Mouse (Mus musculus): ENCODE results near the gene St3gal2.
A peak's percentile ranks its signal among the peaks of the same experiment; 100 is the strongest.
"Not testable (repeated sequence)": the region's sequence is repeated elsewhere in the genome, so short reads cannot be mapped to it uniquely, and the experiment has no call there.

Gene St3gal2

DNA sequence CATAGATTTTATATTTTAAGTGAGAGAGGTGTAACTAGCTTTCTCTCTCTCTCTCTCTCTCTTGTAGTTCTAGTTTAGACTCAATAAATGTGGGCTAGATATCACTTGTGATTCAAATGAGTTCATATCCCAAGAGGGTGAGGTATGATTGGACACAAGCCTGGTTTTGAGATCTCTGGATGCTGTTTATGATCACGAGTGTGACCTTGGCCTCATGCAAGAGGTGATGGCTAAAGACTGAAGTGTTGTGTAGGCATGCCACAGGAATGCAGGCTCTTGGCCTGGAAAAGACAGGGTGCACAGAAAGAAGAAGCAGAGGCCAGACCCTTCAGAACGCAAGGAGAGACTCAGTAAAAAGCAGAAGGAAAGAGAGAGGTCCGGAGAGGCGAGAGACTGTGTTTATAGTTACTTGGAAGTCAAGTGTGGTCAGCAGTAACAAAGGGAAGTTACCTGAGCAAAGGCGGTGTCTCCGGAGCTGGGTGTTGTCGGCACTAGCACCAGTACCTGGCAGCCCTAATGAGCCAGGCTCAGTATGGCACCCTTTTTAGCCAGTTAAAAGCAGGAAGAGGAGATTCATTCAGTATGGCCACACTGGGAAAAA, 24.7 kb downstream of the St3gal2 start:
- no peak for DNase-seq

DNA sequence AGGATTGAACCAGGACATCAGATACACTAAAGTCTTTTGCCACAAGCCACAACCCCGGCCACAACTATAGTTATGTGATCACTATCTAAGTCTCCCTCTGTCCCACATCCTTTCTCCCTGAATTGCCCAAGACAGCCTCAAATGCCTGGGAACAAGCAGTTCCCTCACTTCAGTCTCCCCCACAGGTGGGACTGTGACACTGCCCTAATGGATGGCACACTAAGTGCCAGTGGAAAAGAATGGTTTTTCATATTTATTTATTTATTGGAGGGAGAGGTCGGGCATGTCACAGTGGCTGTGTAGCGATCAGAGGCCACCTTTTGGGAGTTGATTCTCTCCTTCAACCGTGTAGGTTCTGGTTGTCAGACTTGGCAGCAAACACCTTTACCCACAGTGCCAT, 26.0 kb downstream of the St3gal2 start:
- no peak for DNase-seq

DNA sequence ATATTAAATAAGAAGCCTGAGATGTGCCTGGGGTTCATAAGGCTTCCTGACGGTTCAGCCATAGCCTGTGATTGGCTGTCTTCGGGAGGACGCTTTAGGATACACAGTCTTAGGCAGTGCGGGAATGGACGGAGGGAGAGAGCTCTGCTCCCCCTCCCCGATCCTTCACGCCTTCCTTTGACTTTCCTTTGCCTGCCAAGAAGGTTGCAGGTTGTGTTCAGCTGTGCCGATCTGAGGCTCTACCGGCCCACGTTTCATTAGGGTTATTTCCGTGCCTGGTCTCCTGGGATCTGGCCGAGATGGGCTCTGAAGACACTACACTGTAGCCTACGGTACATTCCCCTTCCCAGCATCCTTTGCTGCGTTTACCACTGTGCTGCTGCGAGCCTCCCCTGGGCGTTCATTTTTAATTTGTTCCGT, 30.4 kb downstream of the St3gal2 start:
- DNase-seq, result peak; percentile 29 to 33

DNA sequence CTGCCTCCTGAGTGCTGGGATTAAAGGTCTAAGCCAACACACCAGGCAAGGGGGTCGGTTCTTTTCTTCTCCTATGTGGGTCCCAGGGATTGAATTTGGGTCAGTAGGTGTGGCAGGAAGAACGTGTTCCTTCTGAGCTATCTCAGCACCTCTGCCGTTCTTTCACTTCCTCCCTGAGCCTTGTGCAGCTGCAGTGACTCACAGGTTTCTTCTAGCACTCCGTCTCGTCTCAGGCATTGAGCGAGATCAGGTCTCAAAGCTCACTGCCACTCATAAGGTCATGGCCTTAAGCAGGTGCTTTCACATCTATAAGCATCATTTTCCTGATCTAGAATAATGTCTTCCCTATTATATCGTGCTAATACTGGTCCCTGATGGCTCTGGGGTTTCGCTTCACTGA, 35.1 kb downstream of the St3gal2 start:
- no peak for DNase-seq

DNA sequence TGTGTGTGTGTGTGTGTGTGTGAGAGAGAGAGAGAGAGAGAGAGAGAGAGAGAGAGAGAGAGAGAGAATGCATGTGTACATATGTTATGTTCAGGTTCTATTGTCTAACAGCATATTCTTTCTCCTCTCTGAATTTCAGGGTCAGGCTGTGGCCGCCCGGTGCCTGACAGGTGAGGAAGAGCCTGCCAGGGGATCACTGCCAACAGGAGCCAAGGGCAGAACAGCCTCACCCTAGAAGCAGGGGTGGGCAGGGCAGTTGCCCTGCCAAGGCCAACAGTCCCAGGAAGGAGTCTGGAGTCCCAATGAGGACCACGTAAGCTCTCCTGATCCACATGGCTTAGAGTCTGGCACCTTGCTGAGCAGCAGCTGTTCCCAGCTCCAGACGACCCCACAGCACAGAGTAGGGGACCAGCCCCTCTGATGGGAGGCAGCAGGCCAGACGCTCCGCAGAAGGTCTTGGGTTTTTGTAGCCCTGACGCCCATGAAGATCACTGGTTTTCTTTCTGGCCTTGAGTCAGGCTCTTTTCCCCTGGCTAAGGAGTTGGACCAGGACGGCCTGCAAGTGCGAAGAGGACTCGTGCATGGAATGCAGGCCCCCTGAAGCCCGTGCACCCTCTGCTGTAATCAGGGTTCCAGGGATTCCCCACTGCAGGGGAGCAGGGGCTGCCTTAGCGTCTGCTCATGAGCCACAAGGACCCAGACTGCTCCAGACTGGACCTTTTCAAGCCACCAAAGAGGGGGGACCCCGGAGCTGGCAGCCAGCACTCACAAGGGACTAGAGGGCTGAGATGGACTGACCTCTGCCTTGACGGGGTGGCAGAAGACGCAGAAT, 37.1 kb downstream of the St3gal2 start:
- no peak for DNase-seq

DNA sequence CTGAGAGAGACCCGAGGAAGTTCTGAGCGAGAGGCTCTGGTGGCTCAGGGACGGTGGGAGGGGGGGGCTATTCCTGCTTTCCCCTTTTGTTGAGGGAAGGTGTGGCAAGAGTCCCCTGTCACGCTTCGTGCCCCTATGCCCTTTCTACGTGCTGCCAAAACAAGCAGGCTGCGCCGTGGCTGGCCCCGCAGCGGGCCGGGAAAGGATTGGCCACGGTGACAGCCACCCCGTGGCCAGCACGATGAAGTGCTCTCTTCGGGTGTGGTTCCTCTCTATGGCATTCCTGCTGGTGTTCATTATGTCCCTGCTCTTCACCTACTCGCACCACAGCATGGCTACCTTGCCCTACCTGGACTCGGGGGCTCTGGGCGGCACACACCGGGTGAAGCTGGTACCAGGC, 37.7 kb downstream of the St3gal2 start:
- no peak for DNase-seq

DNA sequence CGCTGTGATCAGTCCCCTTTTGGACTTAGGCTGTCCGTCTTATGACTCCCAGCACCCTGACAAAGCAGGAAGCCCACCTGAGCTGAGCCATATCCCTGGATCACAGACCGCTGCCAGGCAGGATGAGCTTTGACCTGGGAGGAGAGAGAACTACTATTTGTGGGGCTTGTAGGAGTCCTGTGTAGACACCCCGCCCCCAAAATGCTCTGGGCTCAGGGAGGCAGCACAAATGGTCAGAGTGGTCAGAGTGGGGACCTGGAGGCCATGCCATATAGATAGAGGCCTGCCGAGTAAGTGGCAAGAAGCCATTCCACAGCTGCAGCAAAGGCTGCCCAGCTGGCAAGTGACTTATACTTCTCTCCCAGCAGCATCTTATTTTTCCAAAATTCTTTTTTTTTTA, 38.4 kb downstream of the St3gal2 start:
- no peak for DNase-seq

DNA sequence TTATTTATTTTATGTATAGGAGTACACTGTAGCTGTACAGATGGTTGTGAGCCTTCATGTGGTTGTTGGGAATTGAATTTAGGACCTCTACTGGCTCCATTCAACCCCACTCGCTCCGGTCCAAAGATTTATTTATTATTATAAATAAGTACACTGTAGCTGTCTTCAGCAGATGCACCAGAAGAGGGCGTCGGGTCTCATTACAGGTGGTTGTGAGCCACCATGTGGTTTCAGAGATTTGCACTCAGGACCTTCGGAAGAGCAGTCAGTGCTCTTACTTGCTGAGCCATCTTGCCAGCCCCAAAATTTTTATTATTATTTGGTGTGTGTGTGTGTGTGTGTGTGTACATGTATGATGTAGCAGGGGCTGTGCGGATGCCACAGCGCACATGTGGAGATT, 38.8 kb downstream of the St3gal2 start:
- not testable (repeated sequence) for DNase-seq

DNA sequence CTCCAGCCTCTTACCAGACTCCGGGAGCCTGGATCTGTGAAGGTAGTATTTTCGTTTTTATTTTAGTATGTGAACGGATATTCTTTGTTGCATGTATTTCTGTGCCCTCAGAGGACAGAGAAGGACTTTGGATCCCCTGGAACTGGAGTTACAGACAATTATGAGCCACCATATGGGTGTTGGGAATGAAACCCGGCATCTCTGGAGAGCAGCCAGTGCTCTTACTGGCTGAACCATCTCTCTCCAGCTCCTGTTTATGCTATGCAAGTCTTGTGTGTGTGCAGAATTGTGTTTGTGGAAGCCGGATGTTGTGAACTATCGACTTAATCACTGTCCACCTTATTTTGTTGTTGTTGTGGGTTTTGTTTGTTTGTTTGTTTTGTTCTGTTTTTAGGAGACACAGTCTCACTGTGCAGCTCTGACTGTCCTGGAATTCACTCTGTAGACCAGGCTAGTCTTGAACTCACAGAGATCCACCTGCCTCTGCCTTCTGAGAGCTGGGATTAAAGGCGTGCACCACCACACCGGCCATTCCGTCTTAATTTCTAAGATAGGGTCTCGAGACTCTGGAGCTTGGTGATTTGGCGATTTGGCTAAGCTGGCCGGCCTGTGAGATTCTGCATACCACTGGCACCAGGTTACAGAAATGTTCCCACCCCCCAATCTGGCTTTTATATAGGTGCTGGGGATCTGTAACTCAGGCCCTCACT, 39.5 kb downstream of the St3gal2 start:
- no peak for DNase-seq

DNA sequence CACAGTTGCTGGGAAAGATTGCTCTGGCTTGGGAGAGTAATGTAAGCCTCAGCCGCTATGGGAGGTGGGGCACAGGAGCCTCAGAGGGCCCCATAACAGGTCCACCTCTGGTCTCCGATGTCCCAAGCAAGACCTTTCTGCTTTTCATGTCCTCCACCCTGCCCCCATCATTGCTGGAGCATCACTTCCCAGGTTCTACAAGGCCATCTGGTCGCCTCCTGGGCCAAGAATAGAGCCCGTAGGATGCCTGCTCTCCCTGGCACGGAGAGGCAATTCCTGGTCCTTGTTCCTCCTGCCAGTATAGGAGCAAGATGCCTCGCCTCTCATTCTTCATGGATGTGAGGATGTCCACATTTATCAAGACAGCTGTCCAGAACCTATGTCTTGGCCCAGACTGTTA, 40.2 kb downstream of the St3gal2 start:
- no peak for DNase-seq

DNA sequence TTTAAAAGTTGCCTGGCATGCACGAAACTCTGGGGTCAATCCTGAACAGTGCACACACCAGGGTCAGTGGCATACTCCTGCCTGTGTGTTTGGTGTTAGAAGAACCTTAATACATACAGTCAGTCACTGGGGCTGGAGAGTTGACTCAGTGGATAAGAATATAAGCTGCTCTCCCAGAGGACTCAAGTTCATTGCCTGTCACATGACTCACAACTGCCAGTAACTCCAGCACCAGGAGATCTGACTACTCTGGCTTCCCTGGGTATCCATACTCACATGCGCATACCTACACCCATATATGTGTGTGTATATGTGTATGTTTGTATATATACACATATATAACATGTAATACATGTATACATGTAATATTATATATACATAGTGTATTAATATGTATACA, 43.3 kb downstream of the St3gal2 start:
- no peak for DNase-seq

DNA sequence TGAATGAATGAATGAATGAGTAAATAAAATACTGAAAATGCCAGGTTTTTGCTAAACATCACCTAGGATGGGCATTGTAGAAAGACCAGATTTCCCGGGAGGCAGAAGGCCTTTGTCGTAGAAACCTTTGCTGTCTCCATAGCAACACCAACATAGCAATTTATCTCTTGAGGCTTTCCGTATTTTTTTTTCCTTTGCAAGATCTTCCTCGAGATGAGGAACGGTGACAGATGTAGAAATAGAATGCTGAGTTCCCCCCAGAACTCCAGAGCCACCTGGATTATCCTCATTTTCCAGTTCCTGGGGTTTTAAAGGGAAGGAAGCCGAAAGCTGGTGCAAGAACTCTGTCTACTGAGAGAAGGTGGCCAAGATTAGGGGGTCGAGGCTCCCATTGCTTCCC, 44.9 kb downstream of the St3gal2 start:
- no peak for DNase-seq

DNA sequence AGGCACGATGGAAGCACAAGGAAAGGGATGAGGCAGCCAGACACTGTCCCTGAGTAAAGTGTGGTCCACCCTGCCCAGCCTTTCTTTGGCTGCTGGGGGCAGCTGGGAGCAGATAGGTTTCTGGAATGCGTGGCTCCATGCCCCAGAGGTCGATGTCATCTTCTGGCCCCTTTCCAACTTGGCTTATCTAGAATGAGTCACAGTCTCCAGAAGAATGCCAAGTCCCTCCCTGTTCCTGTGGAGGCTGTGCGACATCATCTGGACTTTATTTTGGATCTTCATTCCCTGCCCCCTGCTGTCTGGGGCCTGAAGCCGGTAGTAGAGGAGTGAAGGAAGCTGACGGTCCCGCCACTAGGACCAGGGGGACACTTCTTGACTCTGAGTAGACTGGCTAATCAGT, 45.9 kb downstream of the St3gal2 start:
- peak; percentile 83 to 90 for DNase-seq

DNA sequence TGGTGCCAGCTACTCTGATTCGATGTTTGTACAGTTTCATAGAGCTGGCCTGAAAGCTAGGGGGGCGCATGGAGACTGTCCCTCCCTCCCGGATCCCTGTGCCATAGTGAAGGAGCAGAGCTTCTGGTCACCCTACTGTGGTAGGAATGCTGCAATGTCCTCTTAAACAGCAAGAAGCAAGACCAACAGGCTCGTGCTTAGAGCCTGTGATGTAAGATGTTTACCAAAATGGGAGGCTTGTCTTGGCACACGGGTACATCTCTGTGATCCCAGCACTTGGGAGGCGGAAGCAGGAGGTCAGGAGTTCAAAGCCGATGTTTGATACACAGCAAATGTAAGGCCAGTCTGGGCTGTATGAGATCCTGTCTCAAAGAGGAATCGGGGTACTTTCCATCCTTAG, 46.9 kb downstream of the St3gal2 start:
- DNase-seq, result peak; percentile 52 to 71

DNA sequence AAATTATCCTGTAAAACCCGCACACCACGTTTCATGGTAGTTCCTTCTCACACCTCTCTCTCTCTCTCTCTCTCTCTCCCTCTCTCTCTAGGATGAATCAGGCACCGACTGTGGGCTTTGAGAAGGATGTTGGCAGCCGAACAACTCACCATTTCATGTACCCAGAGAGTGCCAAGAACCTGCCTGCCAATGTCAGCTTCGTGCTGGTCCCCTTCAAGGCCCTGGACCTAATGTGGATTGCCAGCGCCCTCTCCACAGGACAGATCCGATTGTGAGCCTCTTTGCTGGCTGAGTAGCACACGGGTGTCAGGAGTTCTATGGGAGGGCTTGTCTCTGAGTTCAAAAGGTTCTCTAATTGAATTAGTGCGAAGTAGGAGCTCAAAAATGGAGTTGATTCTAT, 47.6 kb downstream of the St3gal2 start:
- no peak for DNase-seq

DNA sequence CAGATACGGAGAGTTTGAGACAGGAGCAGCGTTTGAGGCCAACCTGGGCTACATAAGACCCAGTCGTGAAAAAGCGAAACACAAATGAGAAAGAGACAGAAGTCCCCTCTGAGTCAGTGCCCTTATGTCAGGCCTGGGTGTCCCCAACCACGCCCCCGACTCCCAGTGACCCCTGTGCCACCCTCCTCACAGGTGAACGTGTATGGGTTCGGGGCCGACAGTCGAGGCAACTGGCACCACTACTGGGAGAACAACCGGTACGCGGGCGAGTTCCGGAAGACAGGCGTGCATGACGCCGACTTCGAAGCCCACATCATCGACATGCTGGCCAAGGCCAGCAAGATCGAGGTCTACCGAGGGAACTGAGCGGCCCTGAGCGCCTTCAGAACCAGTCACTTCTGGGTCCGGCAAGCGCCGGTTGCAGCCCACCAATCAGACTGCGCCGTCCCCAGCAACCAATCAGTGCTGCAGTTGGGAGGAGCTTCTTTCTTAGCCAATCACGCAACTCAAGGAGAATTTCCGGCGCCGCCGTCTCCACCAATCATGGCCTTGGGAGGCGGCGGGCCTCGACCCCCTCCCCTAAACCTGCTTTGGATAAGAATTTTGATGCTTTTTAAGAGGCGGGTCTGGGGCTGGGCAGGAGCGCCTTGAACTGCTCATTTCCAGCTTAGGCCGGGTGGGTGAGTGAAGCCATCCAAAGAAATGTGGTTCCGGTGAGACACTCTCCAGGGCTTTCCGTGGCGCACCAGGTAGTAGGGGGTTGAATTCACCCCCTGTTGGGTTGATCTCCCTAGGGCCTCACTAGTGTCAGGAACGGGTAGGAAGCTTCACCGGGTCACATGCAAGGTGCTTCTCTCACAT, 50.4 kb downstream of the St3gal2 start:
- peak; percentile 91 to 92 for DNase-seq

DNA sequence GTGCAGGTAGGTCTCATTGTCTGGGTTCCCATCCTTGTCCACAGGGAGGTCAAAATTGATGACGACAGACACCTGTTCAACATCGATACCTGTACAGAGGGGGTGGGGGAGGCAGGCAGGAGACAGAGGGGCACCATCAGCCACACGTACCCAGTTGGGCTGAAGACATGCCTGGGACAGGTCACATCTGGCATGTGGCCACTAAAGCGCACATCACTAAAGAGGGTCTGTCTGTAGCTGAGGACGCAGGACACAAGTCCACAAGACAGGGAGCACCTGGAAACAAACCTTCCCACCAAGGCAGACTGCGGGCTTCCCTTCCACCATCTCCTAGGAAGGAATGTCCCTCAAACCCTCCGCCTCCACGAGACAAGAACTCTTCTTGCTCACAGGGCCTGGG, 56.8 kb downstream of the St3gal2 start:
- DNase-seq, result not testable (repeated sequence)

DNA sequence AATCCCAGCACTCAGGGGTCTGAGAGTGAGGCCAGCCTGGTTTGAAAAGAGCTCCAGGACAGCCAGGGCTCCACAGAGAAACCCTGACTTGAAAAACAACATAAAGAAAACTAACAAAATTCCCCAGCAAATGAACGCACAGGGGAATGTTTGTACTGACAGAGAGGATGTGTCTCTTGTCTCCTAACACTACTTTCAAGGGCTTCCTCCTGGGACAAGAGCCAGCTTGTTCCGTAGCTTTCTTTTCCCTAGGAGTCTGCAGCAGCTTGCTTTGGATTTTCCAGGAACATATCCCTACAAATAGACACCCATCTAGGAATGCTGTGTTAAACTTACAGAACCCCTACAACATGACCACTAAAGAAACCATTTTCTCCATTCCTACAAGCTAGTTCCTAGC, 58.3 kb downstream of the St3gal2 start:
- not testable (repeated sequence) for DNase-seq

DNA sequence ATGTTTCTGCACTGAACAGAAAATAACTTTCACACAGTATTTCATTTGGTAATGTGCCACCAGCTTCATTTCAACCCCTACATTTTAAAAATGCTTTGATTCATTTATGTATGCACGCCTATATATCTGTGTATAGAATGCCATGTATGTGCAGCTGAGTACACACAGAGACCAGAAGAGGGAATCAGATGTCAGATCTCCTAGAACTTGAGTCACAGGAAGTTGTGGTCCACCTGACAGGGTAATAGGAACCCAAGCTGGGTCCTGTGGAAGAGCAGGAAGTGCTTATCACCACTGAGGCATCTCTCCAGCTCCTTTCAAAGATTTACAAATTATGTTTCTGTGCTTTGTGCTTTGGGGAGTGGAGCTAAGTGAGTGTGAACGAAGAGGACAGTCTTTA, 61.6 kb downstream of the St3gal2 start:
- DNase-seq, result no peak

DNA sequence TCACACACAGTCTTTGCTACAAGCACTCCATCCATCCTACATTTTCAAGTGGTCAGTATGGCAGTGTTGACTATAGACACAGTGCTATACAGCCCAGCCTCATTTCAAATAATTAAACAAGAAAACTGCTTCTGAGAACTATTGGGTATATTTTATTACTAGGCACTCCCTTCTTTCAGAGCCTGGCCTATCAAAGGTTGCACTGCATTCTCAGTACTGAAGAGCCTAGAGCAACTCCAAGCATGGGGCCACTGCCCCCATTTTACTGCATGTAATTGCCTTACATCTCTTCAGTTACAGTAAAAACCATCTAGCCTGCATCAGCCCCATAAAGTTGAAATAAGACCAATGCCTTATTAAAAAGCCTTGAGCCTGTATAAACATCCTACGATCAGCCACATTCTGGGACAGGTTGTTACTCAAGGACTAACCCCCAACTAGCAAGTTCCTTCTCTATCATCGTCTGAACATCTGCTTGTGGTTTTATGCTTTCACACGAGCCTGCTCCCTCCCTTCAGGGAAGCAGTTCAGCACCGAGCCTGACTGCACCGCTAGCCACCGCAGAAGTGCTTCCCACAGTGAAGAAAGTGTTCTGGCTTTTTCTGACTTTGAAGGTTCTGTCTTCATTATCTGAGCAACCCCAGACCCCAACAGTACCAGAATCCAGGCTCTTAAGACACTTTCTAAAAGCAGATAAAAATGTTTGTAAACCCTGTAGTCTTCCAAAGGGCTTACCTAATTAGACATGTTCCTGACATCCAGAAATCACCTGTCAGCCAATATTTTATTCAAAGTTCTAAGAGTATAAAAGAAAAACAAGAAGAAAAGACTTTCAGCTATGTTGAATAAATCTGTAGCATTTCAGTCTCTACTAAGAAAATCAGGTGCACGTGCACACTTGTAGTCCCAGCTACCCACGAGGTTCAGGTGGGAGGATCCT, 68.4 kb downstream of the St3gal2 start:
- no peak for DNase-seq

DNA sequence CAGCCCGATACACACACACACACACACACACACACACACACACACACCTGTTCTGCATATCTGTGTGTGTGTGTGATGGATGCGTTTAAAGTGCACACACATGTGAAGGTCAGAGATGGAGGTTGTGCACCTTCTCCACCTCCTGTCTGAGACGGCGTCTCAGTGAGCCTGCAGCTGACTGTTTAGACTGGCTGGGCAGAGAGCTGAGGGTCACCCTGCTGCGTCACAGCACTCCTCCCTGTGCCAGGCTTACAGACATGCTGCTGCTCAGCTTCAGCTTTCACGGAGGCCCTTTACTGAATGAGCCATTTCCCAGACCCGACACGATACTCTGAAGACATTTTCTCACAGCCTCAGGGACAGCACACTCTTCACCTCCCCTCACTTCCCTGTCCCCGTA, 70.3 kb downstream of the St3gal2 start:
- DNase-seq, result no peak
